Mouse (Mus musculus) right cerebral cortex, postnatal 14 days (tissue): ENCODE measurements at regions not wholly inside any gene's neighbourhood (a gene's known extent, or its start where the extent isn't known, plus 50 kb on each side); places are given as distances from the start of the nearest gene placed in this dataset.
"Not testable (repeated sequence)": the region's sequence is repeated elsewhere in the genome, so short reads cannot be mapped to it uniquely, and the experiment has no call there.

Experiments
- DNase-seq: peaks from one replicate; pipeline ENCODE4 v3.0.0; 2022

- DNase-seq, result no peak
These were observed 74.5 kb downstream of the Aasdhppt start for GRCm38 (mm10) chr9:4234796-4235195.

- not testable (repeated sequence) for DNase-seq
These were observed 94.7 kb downstream of the Aasdhppt start for GRCm38 (mm10) chr9:4214571-4214970.

- peak; percentile 19 for DNase-seq
These were observed 99.2 kb downstream of the Aasdhppt start for GRCm38 (mm10) chr9:4209987-4210476.

GRCm38 (mm10) chr9:4192737-4193136, 116.5 kb downstream of the Aasdhppt start:
- not testable (repeated sequence) for DNase-seq

GRCm38 (mm10) chr9:4156011-4156410, 153.3 kb downstream of the Aasdhppt start:
- DNase-seq, result not testable (repeated sequence)

- not testable (repeated sequence) for DNase-seq
These were observed 170.4 kb downstream of the Aasdhppt start for GRCm38 (mm10) chr9:4138829-4139228.

- no peak for DNase-seq
These were observed 216.8 kb downstream of the Aasdhppt start for GRCm38 (mm10) chr9:4092518-4092917.

GRCm38 (mm10) chr9:4082668-4083067, 226.6 kb downstream of the Aasdhppt start:
- DNase-seq, result not testable (repeated sequence)

GRCm38 (mm10) chr9:4061037-4061436, 248.2 kb downstream of the Aasdhppt start:
- DNase-seq, result no peak

- DNase-seq, result no peak
These were observed 260.5 kb downstream of the Aasdhppt start for GRCm38 (mm10) chr9:4048749-4049148.

- not testable (repeated sequence) for DNase-seq
These were observed 261.6 kb downstream of the Aasdhppt start for GRCm38 (mm10) chr9:4047654-4048053.

- no peak for DNase-seq
These were observed 268.2 kb downstream of the Aasdhppt start for GRCm38 (mm10) chr9:4040871-4041665.

GRCm38 (mm10) chr9:4027181-4027580, 282.1 kb downstream of the Aasdhppt start:
- not testable (repeated sequence) for DNase-seq

GRCm38 (mm10) chr9:4020093-4020492, 289.2 kb downstream of the Aasdhppt start:
- DNase-seq, result no peak

- DNase-seq, result no peak
These were observed 312.6 kb downstream of the Aasdhppt start for GRCm38 (mm10) chr9:3996686-3997085.

- not testable (repeated sequence) for DNase-seq
These were observed 320.9 kb downstream of the Aasdhppt start for GRCm38 (mm10) chr9:3988383-3988782.

- DNase-seq, result not testable (repeated sequence)
These were observed 321.3 kb downstream of the Aasdhppt start for GRCm38 (mm10) chr9:3987971-3988370.
